Mouse (Mus musculus): ENCODE measurements around the gene Slc25a5.

Slc25a5 gene

GRCm38 (mm10) chrX:36775520-36775919 is 19.9 kb upstream of the Slc25a5 start:
- TF ChIP-seq GATA4 (IDR thresholded peaks at IDR 0.05; ENCODE audit: insufficient replicate concordance, low read length), result no peak

GRCm38 (mm10) chrX:36777694-36778093 is 17.8 kb upstream of the Slc25a5 start:
- TF ChIP-seq GATA4 (IDR thresholded peaks at IDR 0.05; ENCODE audit: insufficient replicate concordance, low read length), result no peak

GRCm38 (mm10) chrX:36789360-36789759 is 6.1 kb upstream of the Slc25a5 start:
- TF ChIP-seq GATA4 (IDR thresholded peaks at IDR 0.05; ENCODE audit: insufficient replicate concordance, low read length), result no peak

- TF ChIP-seq GATA4 (IDR thresholded peaks at IDR 0.05; ENCODE audit: insufficient replicate concordance, low read length), result no peak
Measured at GRCm38 (mm10) chrX:36794571-36794970, 880 bp upstream of the Slc25a5 start.

GRCm38 (mm10) chrX:36796163-36796581 is 721 bp downstream of the Slc25a5 start:
- TF ChIP-seq GATA4 (IDR thresholded peaks at IDR 0.05; ENCODE audit: insufficient replicate concordance, low read length), result no peak

GRCm38 (mm10) chrX:36799131-36799879 is 3.9 kb downstream of the Slc25a5 start:
- TF ChIP-seq GATA4 (IDR thresholded peaks at IDR 0.05; ENCODE audit: insufficient replicate concordance, low read length), result no peak

GRCm38 (mm10) chrX:36803189-36803588 is 7.7 kb downstream of the Slc25a5 start:
- no peak for TF ChIP-seq GATA4 (IDR thresholded peaks at IDR 0.05; ENCODE audit: insufficient replicate concordance, low read length)

GRCm38 (mm10) chrX:36804196-36804595 is 8.7 kb downstream of the Slc25a5 start:
- TF ChIP-seq GATA4 (IDR thresholded peaks at IDR 0.05; ENCODE audit: insufficient replicate concordance, low read length), result no peak

- TF ChIP-seq GATA4 (IDR thresholded peaks at IDR 0.05; ENCODE audit: insufficient replicate concordance, low read length), result no peak
Measured at GRCm38 (mm10) chrX:36805466-36806235, 10.2 kb downstream of the Slc25a5 start.

- peak; percentile 13; the same call in 1 of the 2 replicates for TF ChIP-seq GATA4 (IDR thresholded peaks at IDR 0.05; ENCODE audit: insufficient replicate concordance, low read length)
Measured at GRCm38 (mm10) chrX:36807360-36808317, 12.2 kb downstream of the Slc25a5 start.

- no peak for TF ChIP-seq GATA4 (IDR thresholded peaks at IDR 0.05; ENCODE audit: insufficient replicate concordance, low read length)
Measured at GRCm38 (mm10) chrX:36808318-36808683, 12.8 kb downstream of the Slc25a5 start.

- TF ChIP-seq GATA4 (IDR thresholded peaks at IDR 0.05; ENCODE audit: insufficient replicate concordance, low read length), result no peak
Measured at GRCm38 (mm10) chrX:36811377-36811776, 15.9 kb downstream of the Slc25a5 start.

- no peak for TF ChIP-seq GATA4 (IDR thresholded peaks at IDR 0.05; ENCODE audit: insufficient replicate concordance, low read length)
Measured at GRCm38 (mm10) chrX:36814161-36814836, 18.8 kb downstream of the Slc25a5 start.

GRCm38 (mm10) chrX:36815022-36815421 is 19.6 kb downstream of the Slc25a5 start:
- TF ChIP-seq GATA4 (IDR thresholded peaks at IDR 0.05; ENCODE audit: insufficient replicate concordance, low read length), result no peak

- no peak for TF ChIP-seq GATA4 (IDR thresholded peaks at IDR 0.05; ENCODE audit: insufficient replicate concordance, low read length)
Measured at GRCm38 (mm10) chrX:36815439-36815838, 20.0 kb downstream of the Slc25a5 start.
